Mouse (Mus musculus) G1E (cell line): Measurements from ENCODE around the gene 1700021F05Rik. TPM values are rescaled to one million over a fixed set of nuclear protein-coding genes. Genes with fewer than 3 reads are reported as not detected.

ENCODE experiments used
- ATAC-seq: 2 replicates; pipeline ENCODE4 v1.8.0; 2016; ENCODE audit warnings: mild to moderate bottlenecking; ENCODE audit not compliant: insufficient number of reproducible peaks, poor library complexity, low FRiP score, severe bottlenecking; ENCODE audit errors: extremely low read depth
- DNase-seq: peaks from one replicate; pipeline ENCODE4 v3.0.0; 2012; ENCODE audit warnings: low spot score
- H3K27me3 ChIP-seq: 2 replicates; pipeline ENCODE4 v1.6.1; 2012; ENCODE audit warnings: mild to moderate bottlenecking, low read length, inconsistent platforms; ENCODE audit not compliant: insufficient read depth
- H3K36me3 ChIP-seq: replicated peaks from 2 replicates; pipeline ENCODE3; 2012; ENCODE audit warnings: mild to moderate bottlenecking, inconsistent platforms
- H3K4me1 ChIP-seq: 2 replicates; pipeline ENCODE4 v1.6.1; 2012; ENCODE audit warnings: low read depth, low read length, inconsistent platforms, mixed read lengths; ENCODE audit not compliant: insufficient read depth
- H3K4me3 ChIP-seq: 2 replicates; pipeline ENCODE4 v1.5.1; 2012; ENCODE audit warnings: low read depth, mild to moderate bottlenecking, inconsistent platforms, low read length, moderate library complexity, mixed read lengths
- H3K9me3 ChIP-seq: replicated peaks from 2 replicates; pipeline ENCODE4 v1.6.1; 2012; ENCODE audit warnings: inconsistent platforms
- CTCF ChIP-seq: IDR thresholded peaks from 2 replicates; pipeline ENCODE4 v1.5.1; 2012; ENCODE audit warnings: low read depth, low read length, inconsistent platforms, mixed read lengths
- GATA1 ChIP-seq: IDR thresholded peaks from 2 replicates; pipeline ENCODE4 v1.6.1; 2012; ENCODE audit warnings: borderline replicate concordance, low read length, inconsistent platforms, mixed read lengths
- GATA2 ChIP-seq: IDR thresholded peaks from 2 replicates; pipeline ENCODE4 v1.6.1; 2012; ENCODE audit warnings: low read depth, low read length, inconsistent platforms, borderline replicate concordance
- POLR2AphosphoS5 ChIP-seq: IDR thresholded peaks from 2 replicates; pipeline ENCODE4 v1.6.1; 2012; ENCODE audit warnings: low read depth, low read length, inconsistent platforms; ENCODE audit not compliant: insufficient replicate concordance
- TAL1 ChIP-seq: conservative IDR thresholded peaks from 2 replicates; pipeline ENCODE4 v1.6.1; 2012; ENCODE audit warnings: low read depth, low read length, inconsistent platforms, mixed read lengths
- polyA plus RNA-seq: library from polyadenylated mRNA; stranded (reverse); fragments of >175 nt; gene quantifications from 2 replicates; pipeline ENCODE4 v1.2.3, GENCODE M21; 2012
- total RNA-seq, 2 experiments: library from RNA; stranded (forward) in 1 of 2; stranded (reverse) in 1 of 2; fragments of 200-1000 nt in 1 of 2; fragments of >200 nt in 1 of 2; fragmentation: Nextera tagmentation in 1 of 2; gene quantifications; 2 replicates each; pipeline ENCODE4 v1.2.3; 2014 to 2017

1700021F05Rik gene
- total and polyA plus RNA-seq, 3 experiments: 8.6 to 31.1 (median 24.2) TPM

- H3K36me3 ChIP-seq: peaks cover 11% of the 10 kb centered on the region
- H3K4me1 ChIP-seq: peaks cover 31% of the 10 kb centered on the region
- ATAC-seq: peak; percentile 34; the same call in 1 of the 2 replicates
- H3K4me3 ChIP-seq: peak overlapping the region; percentile 78
- peak; percentile 69 for DNase-seq
- no peak for TF ChIP-seq GATA2
- H3K9me3 ChIP-seq: no peaks in the 10 kb centered on the region
- no peaks in the 10 kb centered on the region for H3K27me3 ChIP-seq
Observed at GRCm38 (mm10) chr10:43479436-43480157, 61.2 kb downstream of the 1700021F05Rik start.

DNA sequence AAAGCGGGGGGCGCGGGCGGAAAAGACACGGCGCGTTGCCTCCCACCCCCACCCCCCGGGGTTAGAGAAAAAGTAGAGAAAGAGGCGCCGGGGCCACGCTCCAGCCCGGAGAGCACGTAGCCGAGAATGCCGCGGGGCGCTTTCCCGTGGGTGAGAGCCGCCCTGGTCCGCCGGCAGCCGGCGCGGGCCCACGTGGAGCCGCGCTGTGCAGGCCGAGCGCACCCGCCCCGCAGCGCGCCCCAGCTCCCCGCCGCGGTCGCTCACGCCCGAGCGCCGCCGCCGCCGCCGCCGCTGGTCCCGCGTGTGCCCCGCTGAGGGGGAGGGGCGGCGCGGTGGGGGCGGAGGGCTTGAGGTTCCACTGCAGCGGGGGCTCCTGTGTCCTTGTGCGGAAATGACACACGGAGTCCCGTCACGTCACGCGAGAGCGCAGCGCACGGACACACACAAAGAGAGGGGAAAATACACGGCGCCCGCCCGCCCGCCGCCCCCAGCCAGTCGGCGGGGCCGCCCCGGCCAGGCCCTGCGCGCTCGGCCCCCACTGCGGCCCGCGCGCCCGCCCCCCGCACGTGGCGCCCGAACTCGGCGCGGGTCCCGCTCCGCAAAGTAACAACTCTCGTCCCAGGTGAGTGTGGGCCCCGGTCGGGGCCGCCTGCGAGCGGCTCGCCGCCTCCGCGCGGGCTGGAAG, 61.9 kb downstream of the 1700021F05Rik start, which contains the start of gene Bend3:
Gene Bend3 (plus strand): TSS at position 81 of the 685 bp plus-strand sequence.
- Histone ChIP-seq H3K36me3 (peaks cover 6% of the 10 kb centered on the region), H3K27me3 (no peaks in the 10 kb centered on the region), H3K9me3 (no peaks in the 10 kb centered on the region), H3K4me1 (peaks cover 31% of the 10 kb centered on the region), H3K4me3 (peak within 1 kb of the TSS; percentile 78)
- TF ChIP-seq GATA1 (no peak), CTCF (no peak), GATA2 (no peak), POLR2AphosphoS5 (no peak), TAL1 (no peak)
- ATAC-seq (no peak), DNase-seq (peak; percentile 28)

GRCm38 (mm10) chr10:43477865-43478681, 62.7 kb downstream of the 1700021F05Rik start:
- TF ChIP-seq POLR2AphosphoS5 (no peak), TAL1 (no peak), GATA2 (no peak), GATA1 (no peak), CTCF (no peak)
- Histone ChIP-seq H3K4me1 (peaks cover 28% of the 10 kb centered on the region), H3K36me3 (peaks cover 3% of the 10 kb centered on the region), H3K4me3 (peak overlapping the region; percentile 78), H3K27me3 (no peaks in the 10 kb centered on the region), H3K9me3 (no peaks in the 10 kb centered on the region)
- no peak for ATAC-seq
- peak; percentile 34 for DNase-seq

DNA sequence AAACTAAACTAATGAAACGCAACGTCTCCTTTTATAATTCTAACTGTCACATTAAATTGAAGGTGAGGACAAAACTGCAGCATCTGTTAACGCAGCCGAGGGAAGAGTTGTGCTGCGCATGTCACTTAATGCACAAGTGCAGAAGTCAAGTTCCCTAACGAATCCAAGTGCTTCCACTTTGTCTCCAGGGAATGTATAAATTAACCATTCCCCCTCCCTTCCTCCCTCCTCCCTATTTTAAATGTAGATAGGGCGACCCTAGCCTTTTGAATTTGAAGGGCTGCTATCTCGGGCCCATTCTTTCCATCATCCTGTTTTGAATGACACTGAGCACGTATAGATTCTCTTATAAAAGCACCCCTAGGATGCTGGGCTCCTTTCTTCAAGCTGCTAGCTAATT, 63.3 kb downstream of the 1700021F05Rik start:
- H3K4me3 ChIP-seq: peak overlapping the region; percentile 78; the same call in 1 of the 2 replicates
- no peaks in the 10 kb centered on the region for H3K27me3 ChIP-seq
- no peaks in the 10 kb centered on the region for H3K9me3 ChIP-seq
- DNase-seq (no peak), ATAC-seq (no peak)
- H3K36me3 ChIP-seq: peaks cover 3% of the 10 kb centered on the region
- H3K4me1 ChIP-seq: peaks cover 28% of the 10 kb centered on the region
- TF ChIP-seq TAL1 (no peak), GATA1 (no peak), GATA2 (no peak), CTCF (no peak), POLR2AphosphoS5 (no peak)

- ATAC-seq: no peak
- 0 out of 2 replicates have a peak, but pooled peaks have one; percentile 19 for TF ChIP-seq CTCF
- TF ChIP-seq POLR2AphosphoS5: no peak
- H3K4me1 ChIP-seq: peaks cover 13% of the 10 kb centered on the region
- no peaks in the 10 kb centered on the region for H3K9me3 ChIP-seq
- H3K36me3 ChIP-seq: no peaks in the 10 kb centered on the region
- H3K4me3 ChIP-seq: no peak overlapping the region
- H3K27me3 ChIP-seq: no peaks in the 10 kb centered on the region
- DNase-seq: no peak
Observed at GRCm38 (mm10) chr10:43475376-43475775, 65.4 kb downstream of the 1700021F05Rik start.

Other genes starting within 250 kb of the 1700021F05Rik start
- gene Bend3, start 62.2 kb downstream of the 1700021F05Rik start, total RNA-seq (2014; fragmentation: Nextera tagmentation): 13.3 and 13.8 TPM in 2 replicates
- 4.1 and 4.8 TPM in 2 replicates for gene Bend3, start 62.2 kb downstream of the 1700021F05Rik start, total RNA-seq (2017)
- 7.2 and 7.6 TPM in 2 replicates for gene Bend3, start 62.2 kb downstream of the 1700021F05Rik start, polyA plus RNA-seq
- 2.9 and 3.4 TPM in 2 replicates for gene Gm9803, start 16.9 kb downstream of the 1700021F05Rik start, total RNA-seq (2014; fragmentation: Nextera tagmentation)
- 6.9 and 13.6 TPM in 2 replicates for gene Gm9803, start 16.9 kb downstream of the 1700021F05Rik start, total RNA-seq (2017)
- 33.3 and 49.6 TPM in 2 replicates for gene Gm9803, start 16.9 kb downstream of the 1700021F05Rik start, polyA plus RNA-seq
- gene Cd24a, start 37.3 kb upstream of the 1700021F05Rik start, total RNA-seq (2014; fragmentation: Nextera tagmentation): 934 and 1,184 TPM in 2 replicates
- 1,061 and 1,162 TPM in 2 replicates for gene Cd24a, start 37.3 kb upstream of the 1700021F05Rik start, total RNA-seq (2017)
- gene Cd24a, start 37.3 kb upstream of the 1700021F05Rik start, polyA plus RNA-seq: 235 and 260 TPM in 2 replicates